Mouse (Mus musculus): Measurements from ENCODE around the gene Mob3a. TPM values are rescaled to one million over a fixed set of nuclear protein-coding genes. Genes with fewer than 3 reads are reported as not detected.
A peak's percentile ranks its signal among the peaks of the same experiment; 100 is the strongest.

Mob3a gene
- total and polyA plus RNA-seq, 2 experiments from 2014 or later = 45.9 to 57.8 TPM

DNA sequence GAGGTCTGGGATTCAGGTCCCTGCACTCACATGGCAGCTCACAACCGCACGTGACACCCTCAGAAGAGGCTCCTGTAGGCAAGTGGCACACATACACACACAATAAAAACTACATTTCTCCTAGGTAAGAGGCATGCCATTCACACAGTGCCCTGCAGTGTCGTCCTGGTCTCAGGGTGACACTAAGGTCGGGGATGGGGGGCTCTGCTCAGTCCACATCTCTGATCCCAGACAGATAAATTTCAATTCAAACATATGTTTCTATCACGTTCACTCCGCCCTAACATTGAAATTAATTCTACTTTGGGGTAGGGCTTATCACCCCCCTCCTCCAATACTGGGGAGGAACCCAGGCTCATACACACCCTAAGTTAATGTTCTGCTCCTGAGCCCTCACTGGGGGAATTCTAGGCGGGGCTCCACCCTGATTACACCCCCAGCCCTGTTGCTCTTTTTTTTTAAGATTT lies 1.7 kb downstream of the Mob3a start:
- Histone ChIP-seq H3K4me1 (ENCODE audit: insufficient read depth) (peaks cover 20% of the 10 kb centered on the region), H3K4me3 (ENCODE audit: low read depth, low read length) (no peak overlapping the region), H3K27ac (ENCODE audit: low read depth, low read length) (no peak overlapping the region), H3K9me3 (ENCODE audit: low read length) (no peaks in the 10 kb centered on the region), H3K36me3 (ENCODE audit: insufficient read depth) (no peaks in the 10 kb centered on the region), H3K9ac (no peak overlapping the region), H3K27me3 (ENCODE audit: insufficient read depth, low read length) (no peaks in the 10 kb centered on the region), H3K4me2 (ENCODE audit: low read depth) (peak overlapping the region; percentile 75)
- no peak for TF ChIP-seq CTCF (IDR thresholded peaks at IDR 0.05; ENCODE audit: low read depth)
- ATAC-seq (no peak), DNase-seq (no peak)
- WGBS = 87% methylated on average over 7 of the region's 7 CpGs

DNA sequence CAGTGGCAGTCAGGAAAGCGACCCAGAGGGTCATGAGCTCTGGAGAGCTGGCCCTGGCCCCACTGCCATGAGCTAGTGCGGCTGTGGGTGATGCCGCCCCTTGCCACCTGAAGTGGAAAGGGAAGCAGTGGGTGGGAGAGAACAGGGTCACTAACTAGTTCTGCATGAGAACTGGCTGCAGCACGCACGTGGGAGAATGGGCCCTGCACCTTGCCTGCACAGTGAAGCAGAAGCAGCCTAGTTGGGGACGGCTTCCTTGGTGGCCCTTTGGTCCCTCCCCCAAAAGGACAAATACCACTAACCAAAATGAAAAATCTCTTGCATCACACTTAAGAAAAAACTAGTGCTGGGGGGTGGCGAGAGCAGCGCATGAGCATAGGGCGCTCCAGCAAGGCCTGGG lies 3.2 kb downstream of the Mob3a start:
- ATAC-seq (no peak), DNase-seq (no peak)
- Histone ChIP-seq H3K36me3 (ENCODE audit: insufficient read depth) (peaks cover 11% of the 10 kb centered on the region), H3K27me3 (ENCODE audit: insufficient read depth, low read length) (no peaks in the 10 kb centered on the region), H3K4me1 (ENCODE audit: insufficient read depth) (peaks cover 17% of the 10 kb centered on the region), H3K9me3 (ENCODE audit: low read length) (no peaks in the 10 kb centered on the region), H3K27ac (ENCODE audit: low read depth, low read length) (no peak overlapping the region), H3K4me3 (ENCODE audit: low read depth, low read length) (no peak overlapping the region), H3K9ac (no peak overlapping the region), H3K4me2 (ENCODE audit: low read depth) (no peak overlapping the region)
- 96% methylated on average over 9 of the region's 9 CpGs for WGBS
- TF ChIP-seq CTCF (IDR thresholded peaks at IDR 0.05; ENCODE audit: low read depth) = no peak

DNA sequence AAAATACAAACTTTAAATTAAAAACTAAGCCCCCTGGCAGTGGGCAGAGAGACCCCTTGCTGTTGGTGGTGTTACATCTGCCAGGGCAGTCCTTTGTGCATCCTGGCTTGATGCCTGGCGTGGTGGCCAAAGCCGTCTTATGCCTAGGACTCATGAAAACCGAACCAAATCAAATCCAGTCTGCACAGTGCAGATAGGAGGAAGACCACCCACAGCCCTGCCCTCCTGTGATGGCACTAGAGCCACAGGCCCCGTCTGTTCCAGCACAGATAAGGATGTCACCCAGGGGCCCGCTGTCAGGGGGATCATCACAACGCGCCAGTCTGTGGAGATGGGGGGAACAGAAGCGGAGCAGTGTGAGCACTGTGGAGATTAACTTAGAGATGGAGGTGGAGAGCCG lies 4.0 kb downstream of the Mob3a start:
- no peak overlapping the region for H3K9ac ChIP-seq
- H3K4me2 ChIP-seq (ENCODE audit: low read depth) = no peak overlapping the region
- no peaks in the 10 kb centered on the region for H3K27me3 ChIP-seq (ENCODE audit: insufficient read depth, low read length)
- ATAC-seq (no peak), DNase-seq (no peak)
- peaks cover 11% of the 10 kb centered on the region; the same call in 1 of the 2 replicates for H3K4me1 ChIP-seq (ENCODE audit: insufficient read depth)
- peaks cover 14% of the 10 kb centered on the region for H3K36me3 ChIP-seq (ENCODE audit: insufficient read depth)
- no peaks in the 10 kb centered on the region for H3K9me3 ChIP-seq (ENCODE audit: low read length)
- no peak overlapping the region for H3K4me3 ChIP-seq (ENCODE audit: low read depth, low read length)
- no peak overlapping the region for H3K27ac ChIP-seq (ENCODE audit: low read depth, low read length)
- no peak for TF ChIP-seq CTCF (IDR thresholded peaks at IDR 0.05; ENCODE audit: low read depth)
- 76% methylated on average over 9 of the region's 9 CpGs for WGBS

DNA sequence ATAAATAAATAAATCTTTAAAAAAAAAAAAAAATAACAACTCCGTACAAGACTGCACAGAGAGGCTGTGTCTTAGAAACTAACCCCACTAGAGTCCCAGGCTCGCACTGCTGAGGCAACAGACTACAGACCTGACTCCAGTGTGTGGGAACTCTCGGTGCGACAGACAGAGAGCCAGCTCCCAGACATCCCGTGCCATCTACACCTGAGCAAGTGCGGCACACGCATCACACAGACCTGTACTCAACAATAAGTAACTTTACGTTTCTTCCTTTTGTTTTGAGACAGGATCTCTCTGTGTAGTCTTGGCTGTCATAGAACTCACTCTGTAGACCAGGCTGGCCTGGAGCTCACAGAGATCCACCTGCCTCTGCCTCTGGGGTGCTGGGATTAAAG lies 4.4 kb downstream of the Mob3a start:
- no peak for TF ChIP-seq CTCF (IDR thresholded peaks at IDR 0.05; ENCODE audit: low read depth)

DNA sequence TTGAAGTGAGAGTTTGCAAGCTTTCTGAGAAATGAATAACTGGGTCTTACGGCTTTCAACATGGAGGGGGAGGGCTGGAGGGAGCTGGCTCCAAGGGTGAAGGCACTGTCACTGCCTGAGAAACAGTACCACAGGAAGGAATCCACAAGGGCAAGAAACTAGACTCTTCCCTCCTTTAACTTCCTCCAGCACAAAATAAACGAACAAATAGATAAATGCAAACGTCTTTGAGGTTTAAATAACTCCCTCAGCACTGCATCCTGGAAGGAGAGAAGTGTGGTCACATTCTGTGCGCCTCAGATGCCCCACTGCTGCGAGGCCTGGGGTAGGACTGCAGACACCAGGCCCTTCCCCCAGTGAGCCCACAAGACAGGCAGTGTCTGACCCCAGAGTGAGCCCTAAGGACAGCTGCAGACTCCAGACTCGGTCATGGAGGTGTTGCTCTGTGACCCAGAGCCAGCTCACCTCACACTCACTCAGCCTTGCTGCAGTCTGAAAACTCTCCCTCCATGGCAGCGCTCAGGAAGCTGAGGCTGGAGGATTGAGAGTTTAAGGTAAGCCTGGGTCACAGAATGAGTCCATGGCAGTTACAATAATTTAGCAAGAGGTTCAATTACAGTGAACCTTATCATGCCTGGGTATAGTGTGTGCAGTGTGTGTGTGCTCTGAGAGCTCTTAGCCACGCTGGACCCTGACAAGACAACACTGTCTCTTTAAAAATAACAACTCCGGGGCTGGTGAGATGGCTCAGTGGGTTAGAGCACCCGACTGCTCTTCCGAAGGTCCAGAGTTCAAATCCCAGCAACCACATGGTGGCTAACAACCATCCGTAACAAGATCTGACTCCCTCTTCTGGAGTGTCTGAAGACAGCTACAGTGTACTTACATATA lies 5.0 kb downstream of the Mob3a start:
- no peak for TF ChIP-seq CTCF (IDR thresholded peaks at IDR 0.05; ENCODE audit: low read depth)
- no peak for DNase-seq
- 77% methylated on average over 11 of the region's 12 CpGs for WGBS

More for the DNA sequence above, 4.4 kb downstream of the Mob3a start:
- H3K4me1 ChIP-seq (ENCODE audit: insufficient read depth) = peaks cover 11% of the 10 kb centered on the region; the same call in 1 of the 2 replicates
- H3K9me3 ChIP-seq (ENCODE audit: low read length) = no peaks in the 10 kb centered on the region
- no peak overlapping the region for H3K27ac ChIP-seq (ENCODE audit: low read depth, low read length)
- no peaks in the 10 kb centered on the region for H3K27me3 ChIP-seq (ENCODE audit: insufficient read depth, low read length)
- no peak overlapping the region for H3K4me2 ChIP-seq (ENCODE audit: low read depth)
- 89% methylated on average over 8 of the region's 8 CpGs for WGBS
- no peak overlapping the region for H3K9ac ChIP-seq
- H3K4me3 ChIP-seq (ENCODE audit: low read depth, low read length) = no peak overlapping the region
- peaks cover 19% of the 10 kb centered on the region for H3K36me3 ChIP-seq (ENCODE audit: insufficient read depth)
- DNase-seq (no peak), ATAC-seq (no peak)

DNA sequence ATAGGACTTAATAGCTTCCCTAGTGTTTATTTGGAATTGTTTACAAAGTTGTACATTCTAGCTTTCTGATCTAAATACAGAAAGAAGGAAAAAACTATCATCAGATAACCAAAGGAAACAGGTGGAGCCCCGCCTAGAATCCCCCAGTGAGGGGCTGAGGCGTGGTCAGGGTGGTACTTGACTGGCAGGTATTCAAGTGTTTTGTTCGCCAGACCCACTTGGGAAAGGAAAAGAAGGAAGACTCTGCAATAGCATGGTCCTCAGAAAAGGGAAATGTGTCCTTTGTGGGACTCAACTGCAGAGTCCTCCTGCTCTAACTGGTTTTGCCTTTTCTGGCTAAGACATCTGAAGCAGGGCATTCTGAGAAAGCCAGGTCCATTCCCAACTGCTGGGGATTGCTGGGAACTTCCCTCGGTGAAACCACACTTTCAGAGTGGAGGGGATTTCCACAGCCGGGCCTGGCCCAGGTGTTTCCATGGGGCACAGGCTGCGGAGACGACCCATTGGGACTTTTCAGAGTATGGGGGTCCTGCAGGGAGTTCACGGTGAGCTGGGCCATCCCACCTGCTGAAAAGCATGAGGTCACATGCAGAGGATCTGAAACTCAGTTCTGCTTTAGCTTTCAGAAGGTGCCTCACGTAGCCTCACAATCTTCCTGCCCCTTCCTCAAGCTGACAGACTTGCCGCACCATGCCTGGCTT lies 5.8 kb downstream of the Mob3a start:
- H3K9ac ChIP-seq = no peak overlapping the region
- no peak for TF ChIP-seq CTCF (IDR thresholded peaks at IDR 0.05; ENCODE audit: low read depth)
- peaks cover 27% of the 10 kb centered on the region for H3K36me3 ChIP-seq (ENCODE audit: insufficient read depth)
- H3K27ac ChIP-seq (ENCODE audit: low read depth, low read length) = no peak overlapping the region
- no peaks in the 10 kb centered on the region for H3K27me3 ChIP-seq (ENCODE audit: insufficient read depth, low read length)
- ATAC-seq (no peak), DNase-seq (no peak)
- H3K4me2 ChIP-seq (ENCODE audit: low read depth) = no peak overlapping the region
- H3K4me3 ChIP-seq (ENCODE audit: low read depth, low read length) = no peak overlapping the region
- peaks cover 11% of the 10 kb centered on the region; the same call in 1 of the 2 replicates for H3K4me1 ChIP-seq (ENCODE audit: insufficient read depth)
- no peaks in the 10 kb centered on the region for H3K9me3 ChIP-seq (ENCODE audit: low read length)
- WGBS = 74% methylated on average over 10 of the region's 10 CpGs

More for the DNA sequence above, 5.0 kb downstream of the Mob3a start:
- Histone ChIP-seq H3K36me3 (ENCODE audit: insufficient read depth) (peaks cover 23% of the 10 kb centered on the region), H3K27me3 (ENCODE audit: insufficient read depth, low read length) (no peaks in the 10 kb centered on the region), H3K4me1 (ENCODE audit: insufficient read depth) (peaks cover 11% of the 10 kb centered on the region; the same call in 1 of the 2 replicates), H3K4me2 (ENCODE audit: low read depth) (no peak overlapping the region), H3K9ac (no peak overlapping the region; the same call in 1 of the 2 replicates), H3K4me3 (ENCODE audit: low read depth, low read length) (no peak overlapping the region), H3K27ac (ENCODE audit: low read depth, low read length) (no peak overlapping the region), H3K9me3 (ENCODE audit: low read length) (no peaks in the 10 kb centered on the region)
- no peak for ATAC-seq

DNA sequence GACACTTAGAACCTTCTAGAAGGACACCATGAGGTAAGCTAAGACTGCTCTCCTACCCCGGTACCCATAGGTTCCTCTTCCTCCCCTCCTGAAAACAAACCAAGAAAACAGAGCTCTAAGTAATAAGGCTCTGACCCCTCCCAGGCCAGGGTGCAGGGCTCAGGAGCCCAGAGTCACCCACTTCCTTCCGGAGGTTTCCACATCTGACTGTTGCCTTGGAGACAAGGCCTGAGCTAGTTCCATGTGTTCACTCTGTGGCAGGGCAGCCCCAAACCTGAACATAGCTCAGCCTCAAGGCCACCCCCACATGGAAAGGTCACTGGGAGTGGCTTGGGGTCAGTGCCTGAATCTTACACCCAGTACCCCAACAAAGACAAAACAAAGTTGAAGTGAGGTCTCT lies 6.6 kb downstream of the Mob3a start:
- Histone ChIP-seq H3K9ac (no peak overlapping the region), H3K4me2 (ENCODE audit: low read depth) (no peak overlapping the region), H3K4me3 (ENCODE audit: low read depth, low read length) (no peak overlapping the region), H3K27me3 (ENCODE audit: insufficient read depth, low read length) (no peaks in the 10 kb centered on the region), H3K4me1 (ENCODE audit: insufficient read depth) (peaks cover 5% of the 10 kb centered on the region; the same call in 1 of the 2 replicates), H3K27ac (ENCODE audit: low read depth, low read length) (no peak overlapping the region), H3K36me3 (ENCODE audit: insufficient read depth) (peaks cover 34% of the 10 kb centered on the region), H3K9me3 (ENCODE audit: low read length) (no peaks in the 10 kb centered on the region)
- ATAC-seq (no peak), DNase-seq (no peak)
- WGBS = 92% methylated on average over 2 of the region's 2 CpGs
- no peak for TF ChIP-seq CTCF (IDR thresholded peaks at IDR 0.05; ENCODE audit: low read depth)

Data from forebrain, postnatal 0 days (tissue).